Mouse (Mus musculus): ENCODE measurements around the gene Cryzl1. TPM values are rescaled to one million over a fixed set of nuclear protein-coding genes. Genes with fewer than 3 reads are reported as not detected.

Cryzl1 gene
- polyA plus RNA-seq, 1 experiment from 2014 or later, result 75.7 TPM

DNA sequence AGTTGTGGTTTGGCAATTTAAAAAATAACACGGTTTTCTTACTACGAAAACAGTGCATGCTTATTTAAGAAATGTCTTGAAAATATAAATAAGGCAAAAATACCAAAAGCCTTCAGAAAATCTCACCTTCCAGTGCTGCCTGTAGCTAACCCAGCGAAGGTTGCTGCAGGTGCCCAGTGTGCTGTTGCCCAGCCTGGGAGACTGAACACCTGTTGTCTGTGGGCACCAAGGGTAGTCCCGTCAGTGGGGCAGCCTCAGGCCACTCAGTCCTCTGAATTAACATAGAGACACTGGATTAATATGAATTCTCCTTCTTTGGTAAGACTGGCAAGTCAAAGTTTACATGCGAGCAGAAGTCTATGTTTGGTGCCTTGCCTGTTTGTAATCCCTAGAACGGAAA lies 9.7 kb upstream of the Cryzl1 start:
- ATAC-seq (ENCODE audit: insufficient number of reproducible peaks, low FRiP score, low TSS enrichment, low read depth), result no peak
- Histone ChIP-seq H3K27ac (replicated peaks) (no peak overlapping the region), H3K27me3 (no peaks in the 10 kb centered on the region), H3K4me1 (peaks cover 20% of the 10 kb centered on the region; the same call in 1 of the 2 replicates), H3K4me3 (replicated peaks) (no peak overlapping the region), H3K9me3 (replicated peaks) (no peaks in the 10 kb centered on the region), H3K36me3 (no peaks in the 10 kb centered on the region), H3K4me2 (replicated peaks) (no peak overlapping the region), H3K9ac (no peak overlapping the region)
- 71% methylated on average over 6 of the region's 6 CpGs for WGBS

DNA sequence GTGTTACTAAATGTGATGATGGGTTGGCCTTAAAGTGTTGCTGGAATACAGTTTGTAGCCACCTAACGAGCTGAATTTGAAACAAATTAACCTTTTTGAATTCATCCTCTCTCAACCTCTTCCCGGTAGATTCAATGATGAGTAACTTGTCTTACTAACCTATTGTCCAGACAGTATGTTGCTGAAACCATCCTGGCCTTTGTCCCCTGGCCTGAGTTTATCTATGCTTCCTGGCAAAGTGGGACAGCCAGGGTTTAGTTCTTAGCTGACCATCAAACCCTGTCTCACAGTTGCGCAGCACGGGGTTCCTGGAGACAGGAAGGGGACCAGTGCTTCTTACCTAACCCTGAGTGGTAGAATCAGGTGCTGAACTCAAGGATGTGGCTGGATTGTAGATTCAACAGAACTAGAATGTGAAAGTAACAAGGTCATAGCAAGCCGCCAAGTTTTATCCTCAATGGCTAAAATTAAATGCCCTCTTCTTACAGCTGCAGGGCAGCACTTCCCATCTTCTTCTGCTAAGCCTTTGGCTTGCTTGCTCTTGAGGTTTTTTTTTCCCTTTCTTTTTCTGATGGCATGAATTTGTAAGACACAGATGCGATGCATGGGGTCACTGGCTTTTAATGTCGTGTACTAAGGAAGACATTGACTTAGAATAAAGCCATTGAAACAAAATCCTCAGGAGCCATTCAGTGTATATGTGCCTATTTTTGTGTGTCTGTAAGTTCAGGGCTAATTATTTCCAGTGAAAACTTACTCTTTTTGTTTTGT lies 7.5 kb upstream of the Cryzl1 start:
- no peak overlapping the region for H3K27ac ChIP-seq (replicated peaks)
- H3K4me1 ChIP-seq, result peaks cover 29% of the 10 kb centered on the region
- H3K27me3 ChIP-seq, result no peaks in the 10 kb centered on the region
- ATAC-seq (ENCODE audit: insufficient number of reproducible peaks, low FRiP score, low TSS enrichment, low read depth), result no peak
- H3K36me3 ChIP-seq, result no peaks in the 10 kb centered on the region
- no peak overlapping the region for H3K9ac ChIP-seq
- no peaks in the 10 kb centered on the region for H3K9me3 ChIP-seq (replicated peaks)
- no peak overlapping the region for H3K4me2 ChIP-seq (replicated peaks)
- WGBS, result 79% methylated on average over 7 of the region's 7 CpGs
- H3K4me3 ChIP-seq (replicated peaks), result no peak overlapping the region

DNA sequence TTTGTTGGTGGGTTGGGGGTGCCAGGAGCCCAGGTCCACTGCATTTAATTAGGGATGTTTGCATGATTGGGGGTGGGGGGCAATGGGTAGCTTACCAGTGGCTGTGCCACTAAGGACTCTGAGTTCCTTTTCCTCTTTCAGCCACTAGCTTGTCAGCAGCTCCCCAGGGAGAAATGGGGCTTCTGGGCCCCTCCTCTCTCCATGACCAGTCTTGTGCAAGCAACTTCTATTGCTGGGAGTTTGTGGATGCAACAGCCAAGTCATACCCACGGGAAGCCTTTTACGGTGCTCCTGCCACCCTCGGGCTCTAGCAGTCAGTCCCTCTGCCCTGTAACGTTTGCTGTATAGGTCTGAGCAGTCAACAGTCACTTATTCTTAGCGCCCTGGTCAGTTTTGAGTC lies 6.0 kb upstream of the Cryzl1 start:
- Histone ChIP-seq H3K36me3 (no peaks in the 10 kb centered on the region), H3K27ac (replicated peaks) (no peak overlapping the region), H3K9ac (no peak overlapping the region), H3K4me1 (peaks cover 21% of the 10 kb centered on the region), H3K4me2 (replicated peaks) (no peak overlapping the region), H3K27me3 (no peaks in the 10 kb centered on the region), H3K9me3 (replicated peaks) (no peaks in the 10 kb centered on the region), H3K4me3 (replicated peaks) (no peak overlapping the region)
- ATAC-seq (ENCODE audit: insufficient number of reproducible peaks, low FRiP score, low TSS enrichment, low read depth), result no peak
- 71% methylated on average over 5 of the region's 5 CpGs for WGBS

DNA sequence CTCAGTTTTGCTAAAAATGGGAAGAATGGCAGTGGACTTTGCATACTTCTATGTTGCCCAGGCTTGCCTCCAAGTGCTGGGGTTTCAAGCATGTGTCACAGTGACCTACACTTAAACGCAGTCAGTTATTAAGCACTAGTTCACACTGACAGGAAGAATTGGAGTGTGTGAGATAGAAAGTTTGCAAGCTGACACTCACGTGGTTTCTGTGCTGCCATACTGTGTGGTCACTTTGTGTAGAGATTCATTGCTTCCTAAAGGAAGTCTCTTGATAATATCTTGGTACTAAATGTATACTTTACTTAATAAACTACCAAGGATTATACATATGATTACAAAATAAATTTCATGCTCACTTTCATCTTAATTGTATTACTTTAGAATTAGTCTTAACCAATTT lies 4.0 kb upstream of the Cryzl1 start:
- peaks cover 21% of the 10 kb centered on the region for H3K4me1 ChIP-seq
- ATAC-seq (ENCODE audit: insufficient number of reproducible peaks, low FRiP score, low TSS enrichment, low read depth), result no peak
- no peak overlapping the region for H3K27ac ChIP-seq (replicated peaks)
- no peak overlapping the region for H3K4me2 ChIP-seq (replicated peaks)
- H3K4me3 ChIP-seq (replicated peaks), result no peak overlapping the region
- WGBS, result 64% methylated on average over 2 of the region's 2 CpGs
- H3K27me3 ChIP-seq, result no peaks in the 10 kb centered on the region
- no peak overlapping the region for H3K9ac ChIP-seq
- H3K36me3 ChIP-seq, result no peaks in the 10 kb centered on the region
- H3K9me3 ChIP-seq (replicated peaks), result no peaks in the 10 kb centered on the region

DNA sequence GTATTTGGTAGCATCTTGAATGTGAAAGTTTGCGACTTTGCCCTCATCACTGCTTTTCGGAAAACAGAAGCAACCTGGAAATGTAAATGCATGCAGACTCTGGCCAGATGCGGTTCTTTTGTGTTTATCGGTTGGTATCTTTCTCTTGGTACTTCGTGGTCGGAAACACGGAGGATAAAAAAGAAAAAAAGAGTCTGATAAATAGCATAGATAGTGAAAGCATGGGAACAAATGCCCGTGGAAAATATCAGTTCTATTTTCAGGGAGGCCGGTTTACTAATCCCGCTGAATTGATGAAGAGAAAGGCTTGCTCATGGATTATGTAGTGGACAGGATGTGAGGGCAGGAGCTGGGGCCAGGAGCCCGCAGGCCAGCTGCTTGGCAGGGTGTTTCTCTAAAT lies 1.7 kb upstream of the Cryzl1 start:
- H3K9me3 ChIP-seq (replicated peaks), result no peaks in the 10 kb centered on the region
- no peak for ATAC-seq (ENCODE audit: insufficient number of reproducible peaks, low FRiP score, low TSS enrichment, low read depth)
- WGBS, result under 1% methylated on average over 11 of the region's 11 CpGs
- no peaks in the 10 kb centered on the region for H3K36me3 ChIP-seq
- peaks cover 27% of the 10 kb centered on the region for H3K4me1 ChIP-seq
- peak overlapping the region; percentile 51 for H3K4me2 ChIP-seq (replicated peaks)
- peak overlapping the region; percentile 87 for H3K4me3 ChIP-seq (replicated peaks)
- peak overlapping the region; percentile 97 for H3K27ac ChIP-seq (replicated peaks)
- no peaks in the 10 kb centered on the region for H3K27me3 ChIP-seq
- peak overlapping the region; percentile 82 for H3K9ac ChIP-seq

DNA sequence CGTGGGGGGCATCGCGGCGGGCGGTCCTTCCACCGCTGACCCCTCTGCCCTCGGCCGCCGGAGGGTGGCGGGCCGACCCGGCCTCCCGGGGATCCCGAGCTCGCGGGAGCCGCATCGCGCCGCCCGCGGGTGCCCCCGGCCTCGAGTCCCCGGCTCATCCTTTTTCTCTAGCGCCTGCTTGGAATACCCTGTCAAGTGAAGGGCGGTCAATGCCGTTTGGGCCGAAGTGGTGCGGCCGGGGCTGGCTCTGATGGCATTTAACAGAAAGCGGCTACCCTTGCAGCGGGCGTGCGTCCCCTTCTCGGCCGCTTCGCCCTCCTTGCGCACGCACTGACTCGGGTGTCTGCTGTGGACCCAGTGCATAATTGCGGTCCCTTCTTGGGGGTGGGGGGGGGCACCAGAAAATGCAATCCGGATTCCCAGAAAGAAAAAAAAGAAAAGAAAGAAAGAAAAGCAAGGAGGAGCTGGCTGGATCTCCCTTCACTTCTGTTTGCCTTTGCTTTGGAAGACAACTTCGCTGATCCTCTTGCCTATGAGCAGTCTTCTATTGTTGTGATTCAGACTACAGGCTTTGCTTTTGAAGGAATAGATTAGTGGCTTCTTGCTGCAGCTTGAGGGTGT lies 1.2 kb upstream of the Cryzl1 start:
- H3K36me3 ChIP-seq, result 0 out of 2 replicates have a peak, but pooled peaks cover under 1% of the 10 kb centered on the region
- no peak for ATAC-seq (ENCODE audit: insufficient number of reproducible peaks, low FRiP score, low TSS enrichment, low read depth)
- H3K27ac ChIP-seq (replicated peaks), result peak overlapping the region; percentile 97
- no peaks in the 10 kb centered on the region for H3K9me3 ChIP-seq (replicated peaks)
- H3K4me2 ChIP-seq (replicated peaks), result peak overlapping the region; percentile 51
- H3K4me1 ChIP-seq, result peaks cover 24% of the 10 kb centered on the region
- H3K4me3 ChIP-seq (replicated peaks), result peak overlapping the region; percentile 87
- WGBS, result under 1% methylated on average over 44 of the region's 44 CpGs
- no peaks in the 10 kb centered on the region for H3K27me3 ChIP-seq
- peak overlapping the region; percentile 82 for H3K9ac ChIP-seq

DNA sequence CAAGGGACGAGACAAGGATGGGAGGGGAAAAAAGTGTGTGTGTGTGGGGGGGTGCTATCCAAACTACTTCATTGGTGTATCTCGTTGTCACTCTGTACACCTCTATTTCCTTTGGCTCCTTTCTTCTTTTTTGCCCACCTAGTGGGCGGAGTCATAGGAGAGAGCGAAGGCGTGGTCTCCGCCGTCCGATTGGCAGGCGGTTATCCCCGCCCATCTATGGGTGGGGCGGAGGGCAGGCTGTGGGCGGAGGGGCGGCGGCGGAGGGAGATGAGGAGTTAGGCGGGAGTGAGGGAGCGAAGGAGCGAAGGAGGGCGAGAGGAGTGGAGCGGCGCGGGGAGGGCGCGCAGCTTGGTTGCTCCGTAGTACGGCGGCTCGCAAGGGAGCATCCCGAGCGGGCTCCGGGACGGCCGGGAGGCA lies 299 bp upstream of the Cryzl1 start, which contains the start of gene Itsn1:
Gene Itsn1 (plus strand): TSS at position 216 of the 417 bp plus-strand sequence.
- Histone ChIP-seq H3K4me3 (replicated peaks) (peak within 1 kb of the TSS; percentile 87), H3K4me1 (peaks cover 20% of the 10 kb centered on the region), H3K27ac (replicated peaks) (peak within 1 kb of the TSS; percentile 97), H3K4me2 (replicated peaks) (peak within 1 kb of the TSS; percentile 53), H3K9ac (peak within 1 kb of the TSS; percentile 82), H3K36me3 (0 out of 2 replicates have a peak, but pooled peaks cover 7% of the 10 kb centered on the region), H3K27me3 (no peaks in the 10 kb centered on the region), H3K9me3 (replicated peaks) (no peaks in the 10 kb centered on the region)
- WGBS, result under 1% methylated on average over 33 of the region's 33 CpGs
- peak; percentile 94 for ATAC-seq (ENCODE audit: insufficient number of reproducible peaks, low FRiP score, low TSS enrichment, low read depth)

DNA sequence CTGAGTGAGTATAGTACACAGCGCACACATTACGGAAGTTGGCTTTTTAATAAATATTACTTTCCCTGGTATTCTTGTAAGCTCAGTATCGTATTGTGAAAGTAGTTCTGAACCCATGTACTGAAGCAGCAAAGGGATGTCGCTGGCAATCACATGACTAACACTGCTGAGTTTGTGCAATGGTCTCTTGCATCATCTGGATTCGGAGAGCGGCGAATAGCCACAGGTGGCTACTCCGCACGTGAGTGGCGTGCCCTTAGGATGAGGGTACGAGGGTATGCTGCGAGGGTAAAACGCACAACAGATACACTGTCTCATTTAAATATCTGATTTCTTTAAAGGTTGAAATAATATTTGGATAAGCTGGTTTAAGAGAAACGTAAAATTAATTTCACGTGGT lies 1.3 kb downstream of the Cryzl1 start:
- H3K9me3 ChIP-seq (replicated peaks), result no peaks in the 10 kb centered on the region
- H3K4me2 ChIP-seq (replicated peaks), result peak overlapping the region; percentile 53
- 80% methylated on average over 15 of the region's 15 CpGs for whole genome bisulfite sequencing
- 0 out of 2 replicates have a peak, but pooled peaks cover 7% of the 10 kb centered on the region for H3K36me3 ChIP-seq
- peaks cover 20% of the 10 kb centered on the region for H3K4me1 ChIP-seq
- no peaks in the 10 kb centered on the region for H3K27me3 ChIP-seq
- H3K4me3 ChIP-seq (replicated peaks), result peak overlapping the region; percentile 87
- ATAC-seq (ENCODE audit: insufficient number of reproducible peaks, low FRiP score, low TSS enrichment, low read depth), result no peak
- no peak overlapping the region for H3K27ac ChIP-seq (replicated peaks)
- 0 out of 2 replicates have a peak overlapping the region, but pooled peaks have one; percentile 15 for H3K9ac ChIP-seq

DNA sequence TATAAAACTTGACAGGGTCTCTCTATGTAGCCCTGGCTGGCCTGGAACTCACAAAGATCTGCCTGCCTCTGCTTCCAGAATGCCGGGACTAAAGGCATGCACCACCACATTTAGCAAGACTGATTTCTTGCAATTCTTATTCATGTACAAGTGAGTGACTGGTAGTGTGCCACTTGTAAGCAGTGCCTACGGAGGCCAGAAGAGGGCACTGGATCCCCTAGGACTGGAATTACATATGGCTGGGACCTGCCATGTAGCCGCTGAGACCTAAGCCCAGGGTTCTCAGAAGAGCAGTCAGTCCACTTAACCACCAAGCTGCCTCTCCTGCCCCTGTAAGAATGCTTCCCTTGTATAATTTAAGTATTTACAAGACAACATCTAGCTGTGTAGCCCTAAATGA lies 4.5 kb downstream of the Cryzl1 start:
- Histone ChIP-seq H3K36me3 (peaks cover 17% of the 10 kb centered on the region; the same call in 1 of the 2 replicates), H3K4me1 (peaks cover 10% of the 10 kb centered on the region), H3K4me2 (replicated peaks) (no peak overlapping the region), H3K27me3 (no peaks in the 10 kb centered on the region), H3K9ac (no peak overlapping the region), H3K27ac (replicated peaks) (no peak overlapping the region), H3K9me3 (replicated peaks) (no peaks in the 10 kb centered on the region), H3K4me3 (replicated peaks) (no peak overlapping the region)
- no peak for ATAC-seq (ENCODE audit: insufficient number of reproducible peaks, low FRiP score, low TSS enrichment, low read depth)
- 48% methylated on average over 3 of the region's 3 CpGs for WGBS

DNA sequence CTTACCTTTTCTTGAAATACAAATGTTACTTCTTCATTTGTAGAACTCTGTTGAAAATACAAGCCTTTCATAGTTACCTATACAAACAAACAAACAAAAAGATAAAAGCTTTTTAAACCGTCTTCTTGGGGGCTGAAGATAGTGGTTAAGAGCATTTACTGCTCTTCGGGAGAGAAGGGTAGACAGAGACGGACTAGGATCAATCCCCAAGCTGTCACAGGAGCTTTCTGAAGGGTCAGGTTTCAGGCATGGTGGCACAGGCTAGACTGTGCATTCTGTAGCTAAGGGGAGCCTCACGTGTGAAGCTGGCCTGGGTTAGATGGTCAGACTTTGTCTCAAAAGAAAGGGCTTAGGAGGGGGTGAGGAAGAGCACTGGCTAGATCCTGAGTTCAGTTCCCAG lies 11.4 kb downstream of the Cryzl1 start:
- H3K36me3 ChIP-seq, result peaks cover 44% of the 10 kb centered on the region

DNA sequence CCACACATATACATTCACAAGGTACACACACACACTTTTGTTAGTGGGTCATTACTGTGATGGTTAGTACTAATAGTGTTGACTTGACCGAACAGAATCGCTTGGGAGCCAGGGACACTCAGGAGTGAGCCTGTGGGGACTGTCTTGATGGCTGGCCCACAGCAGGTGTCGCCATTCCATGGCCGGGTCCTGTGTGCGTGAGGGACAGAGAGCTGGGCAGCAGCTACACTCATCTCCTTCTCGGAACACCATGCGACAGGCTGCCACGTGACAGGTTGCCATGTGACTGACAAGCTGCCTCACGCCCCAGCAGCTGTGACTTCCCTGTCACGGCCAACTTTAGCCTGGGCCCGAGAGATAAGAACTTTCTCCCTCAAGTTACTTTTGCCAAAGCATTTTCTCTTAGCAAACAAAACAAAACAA lies 11.8 kb downstream of the Cryzl1 start:
- no peak for ATAC-seq (ENCODE audit: insufficient number of reproducible peaks, low FRiP score, low TSS enrichment, low read depth)

More for the DNA sequence above, 11.4 kb downstream of the Cryzl1 start:
- H3K4me1 ChIP-seq, result no peaks in the 10 kb centered on the region
- 83% methylated on average over 4 of the region's 4 CpGs for WGBS
- H3K4me2 ChIP-seq (replicated peaks), result no peak overlapping the region
- H3K9ac ChIP-seq, result no peak overlapping the region
- H3K4me3 ChIP-seq (replicated peaks), result no peak overlapping the region
- H3K27ac ChIP-seq (replicated peaks), result no peak overlapping the region
- H3K27me3 ChIP-seq, result no peaks in the 10 kb centered on the region
- ATAC-seq (ENCODE audit: insufficient number of reproducible peaks, low FRiP score, low TSS enrichment, low read depth), result no peak
- H3K9me3 ChIP-seq (replicated peaks), result no peaks in the 10 kb centered on the region

More for the DNA sequence above, 11.8 kb downstream of the Cryzl1 start:
- Histone ChIP-seq H3K27ac (replicated peaks) (no peak overlapping the region), H3K9ac (no peak overlapping the region), H3K36me3 (peaks cover 44% of the 10 kb centered on the region), H3K4me3 (replicated peaks) (no peak overlapping the region), H3K27me3 (no peaks in the 10 kb centered on the region), H3K9me3 (replicated peaks) (no peaks in the 10 kb centered on the region), H3K4me1 (no peaks in the 10 kb centered on the region), H3K4me2 (replicated peaks) (no peak overlapping the region)
- WGBS, result 78% methylated on average over 11 of the region's 11 CpGs

Data from embryonic facial prominence, embryonic 15.5 days (tissue).